Mouse (Mus musculus): Measurements from ENCODE around the gene Ccdc157.
"Not testable (repeated sequence)": the region's sequence is repeated elsewhere in the genome, so short reads cannot be mapped to it uniquely, and the experiment has no call there.

Gene Ccdc157

DNA sequence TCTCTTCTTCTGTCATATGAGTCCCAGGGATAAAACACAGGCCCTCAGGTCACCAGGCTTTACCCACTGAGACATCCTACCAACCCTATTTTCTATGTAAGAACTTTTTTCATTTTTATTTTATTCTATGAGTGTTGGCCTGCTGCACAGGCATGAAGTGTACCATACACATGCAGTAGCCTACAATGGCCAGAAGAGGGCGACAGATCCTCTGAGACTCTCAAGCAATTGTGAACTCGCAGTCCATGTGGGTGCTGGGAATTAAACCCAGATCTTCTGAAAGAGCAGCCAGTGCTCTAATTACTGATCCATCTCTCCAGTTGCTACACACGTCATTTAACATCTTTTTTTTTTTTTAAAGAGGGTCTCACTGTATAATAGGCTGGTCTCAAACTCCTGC lies 26.6 kb downstream of the Ccdc157 start:
- DNase-seq (ENCODE audit: low read depth, low spot score), result peak; percentile 54

DNA sequence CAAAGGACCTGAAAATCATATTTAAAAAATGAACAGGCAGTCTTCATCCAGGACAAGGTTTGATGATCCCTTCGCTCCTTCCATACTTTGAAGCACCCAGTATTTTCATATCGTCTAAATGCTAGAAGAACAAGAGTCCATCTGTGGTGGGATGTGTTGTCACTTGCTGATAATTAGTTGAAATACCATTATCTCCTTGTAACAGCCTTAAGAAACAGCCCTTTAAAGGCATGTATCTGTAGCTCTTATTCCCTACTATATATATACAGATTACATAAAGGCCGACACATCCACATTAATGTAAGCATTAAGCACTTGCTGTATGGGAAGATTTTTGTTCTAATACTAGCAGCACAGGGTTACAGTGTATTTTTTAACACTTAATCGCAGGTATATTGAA lies 31.6 kb downstream of the Ccdc157 start:
- DNase-seq (ENCODE audit: low read depth, low spot score), result not testable (repeated sequence)

GRCm38 (mm10) chr11:4127059-4127458 lies 33.0 kb downstream of the Ccdc157 start:
- DNase-seq (ENCODE audit: low read depth, low spot score), result no peak

DNA sequence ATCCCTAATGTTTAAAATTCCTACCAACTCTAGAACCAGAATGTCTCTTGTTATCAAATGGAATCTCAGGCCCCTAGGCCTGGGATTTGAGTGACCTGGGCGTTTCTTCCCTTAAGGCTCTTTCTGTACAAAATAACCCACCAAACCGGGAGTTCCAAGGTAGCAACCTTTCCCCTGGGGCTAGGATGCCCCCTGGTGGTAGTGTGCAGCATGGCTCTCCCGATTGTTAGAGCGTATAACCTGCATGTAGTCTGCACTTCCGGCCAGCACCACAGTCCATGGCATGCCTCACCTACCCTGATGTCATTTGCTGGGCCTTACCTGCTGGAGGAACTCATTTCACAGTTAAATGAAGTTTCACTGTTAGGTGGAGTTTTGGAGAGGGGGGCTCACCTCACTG lies 36.2 kb downstream of the Ccdc157 start:
- DNase-seq (ENCODE audit: low read depth, low spot score), result peak; percentile 50

DNA sequence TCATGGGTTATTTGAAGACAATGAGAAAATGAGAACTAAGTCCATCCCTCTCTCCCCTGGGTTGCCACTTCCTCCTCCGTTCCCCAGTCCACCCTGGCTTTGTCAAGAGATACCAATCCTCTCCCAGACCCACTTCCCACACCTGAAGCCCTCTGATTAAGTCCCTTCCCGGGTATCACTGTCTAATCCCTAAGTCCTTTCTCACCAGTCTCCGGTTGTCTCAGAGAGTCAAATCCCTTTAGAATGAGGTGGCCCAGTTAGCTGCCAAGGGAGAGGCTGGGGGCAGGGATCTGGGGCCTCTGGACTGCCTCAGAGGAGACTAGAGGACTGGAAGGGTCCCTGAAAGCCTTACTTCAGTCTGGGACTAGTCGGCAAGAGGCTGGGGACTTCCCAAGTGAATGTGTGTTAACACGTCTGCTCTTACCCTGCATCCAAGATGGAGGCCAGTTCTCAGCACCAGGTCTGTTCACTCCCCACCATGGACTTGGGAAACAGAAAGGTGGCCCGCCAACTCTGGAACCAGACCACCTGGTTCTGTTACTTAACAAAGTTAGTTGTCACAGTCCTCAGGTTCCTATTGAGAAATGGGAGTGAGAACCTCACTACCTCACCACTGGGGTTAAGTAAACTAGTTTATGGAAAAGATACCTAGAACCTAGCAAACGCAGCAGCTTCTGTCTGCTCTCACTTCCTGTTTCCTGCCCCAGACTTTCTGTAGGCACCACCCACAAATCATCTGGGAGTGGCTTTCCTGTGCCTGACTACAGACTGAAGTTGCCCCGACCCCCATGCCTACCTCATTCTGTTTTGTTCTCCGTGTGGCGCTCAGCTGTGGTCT lies 37.1 kb downstream of the Ccdc157 start, which contains the start of gene Sec14l2:
Gene Sec14l2, minus strand, starts transcription at position 674 of the 838 bp plus-strand sequence.
- peak; percentile 75 for DNase-seq (ENCODE audit: low read depth, low spot score)

DNA sequence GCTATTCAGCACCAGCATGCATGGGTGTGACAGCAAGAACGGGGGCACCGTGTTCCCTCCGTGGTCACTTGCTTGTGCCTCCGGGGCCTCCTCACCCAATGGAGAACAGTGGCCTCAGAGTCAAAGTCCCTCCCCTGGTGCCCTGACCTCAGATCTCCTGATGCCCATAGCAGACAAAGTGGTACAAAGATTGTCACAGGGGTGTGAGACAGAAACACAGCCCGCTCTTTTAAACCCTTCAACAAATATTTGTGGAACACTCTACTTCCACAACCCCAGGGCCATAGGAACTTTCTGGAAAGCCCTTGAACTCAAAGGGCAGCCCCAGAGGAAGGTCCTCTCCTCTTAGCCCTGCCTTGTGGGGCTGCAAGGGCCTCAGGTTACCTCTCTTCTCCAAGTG lies 37.9 kb downstream of the Ccdc157 start:
- no peak for DNase-seq (ENCODE audit: low read depth, low spot score)

GRCm38 (mm10) chr11:4121691-4122090 lies 38.4 kb downstream of the Ccdc157 start:
- no peak for DNase-seq (ENCODE audit: low read depth, low spot score)

DNA sequence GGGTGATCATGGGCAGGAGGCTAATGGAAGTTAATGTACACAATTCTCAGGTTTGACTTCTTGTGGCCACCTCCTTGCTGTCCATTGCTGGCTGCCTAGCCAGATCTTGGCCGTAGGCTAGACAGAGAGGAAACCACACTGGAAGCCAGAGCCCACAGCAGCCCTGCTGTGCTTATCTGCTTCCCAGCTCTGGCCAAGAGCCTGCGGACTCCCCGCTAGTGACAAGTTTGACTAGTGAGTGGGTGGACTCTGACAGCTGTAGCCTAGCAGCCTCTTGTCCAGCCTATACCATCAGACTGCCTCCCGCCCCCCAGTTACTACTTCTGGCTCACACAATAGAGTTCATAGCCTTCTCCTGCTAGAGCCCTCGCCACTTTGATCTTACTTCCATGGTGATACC lies 40.5 kb downstream of the Ccdc157 start:
- DNase-seq (ENCODE audit: low read depth, low spot score), result no peak

GRCm38 (mm10) chr11:4118081-4118921 lies 41.8 kb downstream of the Ccdc157 start:
- DNase-seq (ENCODE audit: low read depth, low spot score), result peak; percentile 62

- DNase-seq (ENCODE audit: low read depth, low spot score), result no peak
These were observed 42.6 kb downstream of the Ccdc157 start for GRCm38 (mm10) chr11:4117372-4118071.

DNA sequence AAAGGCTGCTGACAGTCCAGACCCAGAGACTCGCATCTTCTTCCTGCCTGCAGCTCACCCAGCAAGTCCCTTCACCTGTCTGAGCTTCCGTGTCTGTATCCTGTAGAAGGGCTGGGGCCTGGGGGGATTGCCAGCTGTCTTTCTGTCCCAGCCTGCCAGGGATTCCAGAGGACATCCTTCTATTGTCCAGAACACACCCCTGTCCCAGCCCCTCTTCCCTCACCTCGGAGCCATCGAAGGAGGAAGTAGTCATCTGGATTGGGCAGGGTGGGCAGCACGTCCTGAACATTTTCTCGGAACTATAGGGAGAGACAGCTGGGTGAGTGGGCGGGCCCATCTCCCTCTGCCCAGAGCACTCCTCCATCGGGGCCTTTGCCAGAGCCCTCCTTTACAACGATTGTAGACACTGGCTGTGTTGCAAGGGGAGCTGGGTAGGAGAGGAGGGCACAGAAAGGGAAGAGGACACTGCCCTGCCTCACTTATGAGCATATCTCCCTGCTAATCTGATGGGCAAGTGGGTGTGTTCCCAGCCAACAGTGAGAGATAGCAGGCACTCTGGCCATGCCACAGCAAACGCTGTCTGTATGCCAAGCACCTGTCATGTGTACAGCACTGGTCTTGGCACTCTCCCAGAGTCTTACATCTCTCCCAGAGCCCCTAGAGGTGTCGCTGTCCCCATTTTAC lies 43.5 kb downstream of the Ccdc157 start:
- DNase-seq (ENCODE audit: low read depth, low spot score), result no peak

DNA sequence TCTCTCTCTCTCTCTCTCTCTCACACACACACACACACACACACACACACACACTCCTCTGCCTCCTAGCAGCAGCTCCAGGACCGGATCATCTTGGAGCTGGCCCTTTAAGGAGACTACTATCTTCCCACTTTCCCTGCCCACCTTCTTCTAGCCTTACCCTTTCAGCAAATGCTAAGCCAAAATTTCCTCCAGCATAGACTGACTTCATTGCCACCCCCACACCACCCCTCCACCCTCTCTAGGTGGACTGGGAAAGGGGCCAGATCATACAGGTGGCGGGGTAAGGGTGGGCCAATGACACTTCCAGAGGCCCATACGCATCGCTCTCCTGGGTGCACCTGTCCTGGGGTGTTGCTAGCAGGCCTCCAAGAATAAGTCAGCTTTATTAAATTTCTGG lies 44.7 kb downstream of the Ccdc157 start:
- DNase-seq (ENCODE audit: low read depth, low spot score), result no peak

DNA sequence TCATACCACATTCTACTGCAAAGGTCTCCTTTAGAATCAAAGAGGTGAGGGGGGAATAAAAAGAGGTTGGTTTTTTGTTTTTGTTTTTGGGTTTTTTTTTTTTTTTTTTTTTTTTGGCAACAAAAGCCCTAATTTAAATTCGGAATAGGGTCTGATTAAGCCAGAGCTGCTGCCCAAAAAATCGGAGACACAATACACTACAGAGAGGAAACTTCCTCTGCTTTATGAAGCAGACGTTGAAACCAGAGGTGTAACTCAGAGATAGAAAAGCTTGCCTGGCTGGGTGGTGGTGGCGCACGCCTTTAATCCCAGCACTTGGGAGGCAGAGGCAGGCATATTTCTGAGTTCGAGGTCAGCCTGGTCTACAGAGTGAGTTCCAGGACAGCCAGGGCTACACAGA lies 45.6 kb downstream of the Ccdc157 start:
- DNase-seq (ENCODE audit: low read depth, low spot score), result not testable (repeated sequence)

GRCm38 (mm10) chr11:4113970-4114369 lies 46.1 kb downstream of the Ccdc157 start:
- no peak for DNase-seq (ENCODE audit: low read depth, low spot score)

DNA sequence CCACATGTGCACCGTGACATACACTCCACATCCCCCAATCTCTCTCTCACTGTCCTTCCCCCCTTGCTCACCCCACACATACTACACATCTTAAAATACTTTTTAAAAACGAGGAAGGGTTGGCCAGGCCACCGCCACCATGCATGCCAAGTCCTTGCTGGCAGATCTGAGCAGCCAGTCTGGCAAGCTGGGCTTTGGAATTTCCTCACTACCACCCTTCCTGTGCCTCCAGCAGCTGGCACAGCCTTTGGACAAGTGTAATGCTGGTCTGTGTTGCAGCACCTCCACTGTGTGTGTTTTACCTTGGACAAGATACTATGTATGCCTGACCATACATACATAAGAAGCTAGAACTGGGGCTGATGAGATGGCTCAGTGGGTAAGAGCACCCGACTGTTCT lies 46.6 kb downstream of the Ccdc157 start:
- DNase-seq (ENCODE audit: low read depth, low spot score), result no peak

DNA sequence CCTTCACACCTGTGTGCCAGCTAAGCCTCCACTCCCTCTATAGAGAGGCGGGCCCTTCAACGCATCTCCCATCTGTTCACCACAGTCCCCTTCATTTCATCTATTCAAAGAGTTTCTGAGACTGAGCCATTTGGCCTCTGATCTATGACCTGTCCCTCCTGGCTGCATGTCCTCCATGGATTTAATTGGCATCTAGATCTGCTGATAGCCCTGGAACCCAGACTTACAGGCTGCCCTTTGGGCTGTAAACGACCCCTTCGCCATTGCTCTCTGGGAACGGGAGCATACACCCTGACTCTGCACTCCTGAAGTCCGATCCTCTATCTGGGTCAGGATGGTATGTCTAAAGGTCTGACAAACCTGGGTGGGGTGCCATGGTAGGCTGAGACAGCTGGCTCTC lies 47.2 kb downstream of the Ccdc157 start:
- DNase-seq (ENCODE audit: low read depth, low spot score), result no peak

DNA sequence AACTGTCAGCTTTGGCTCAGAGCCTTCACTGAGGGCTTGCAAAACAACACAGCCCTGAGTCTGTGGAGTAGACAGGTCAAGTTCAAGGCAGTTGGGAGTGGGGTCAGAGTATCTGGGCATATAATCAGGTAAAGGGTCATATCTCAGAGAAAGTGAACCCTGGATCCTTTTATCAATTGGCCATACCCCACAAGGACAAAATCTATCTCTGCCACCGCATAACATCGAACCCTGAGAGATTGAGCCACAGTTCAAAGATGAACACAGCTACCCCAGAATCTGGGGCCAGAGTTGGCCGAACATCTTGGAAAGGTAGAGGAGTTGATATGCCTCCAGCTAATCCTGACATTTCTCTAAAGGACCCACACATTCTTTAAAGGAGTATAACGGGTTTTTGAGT lies 48.1 kb downstream of the Ccdc157 start:
- DNase-seq (ENCODE audit: low read depth, low spot score), result no peak

DNA sequence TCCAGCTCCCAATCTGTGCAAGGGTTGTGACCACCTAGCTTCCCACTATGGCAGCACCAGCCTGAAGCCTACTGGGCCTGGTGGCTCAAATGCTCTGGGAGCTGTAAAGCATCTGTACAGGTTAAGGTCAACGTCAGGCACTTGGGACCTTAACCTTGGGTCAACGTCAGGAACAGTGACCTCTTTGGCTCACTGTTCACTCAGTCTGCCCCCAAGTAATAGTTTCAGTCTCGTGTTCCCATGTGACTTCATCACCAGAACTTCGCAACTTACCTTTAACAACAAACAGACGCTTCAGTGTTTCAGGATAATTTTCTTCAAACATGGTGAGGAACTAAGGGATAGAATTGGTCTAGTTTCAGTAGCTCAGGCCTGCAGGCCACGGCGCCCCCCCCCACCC lies 51.4 kb downstream of the Ccdc157 start:
- DNase-seq (ENCODE audit: low read depth, low spot score), result no peak

DNA sequence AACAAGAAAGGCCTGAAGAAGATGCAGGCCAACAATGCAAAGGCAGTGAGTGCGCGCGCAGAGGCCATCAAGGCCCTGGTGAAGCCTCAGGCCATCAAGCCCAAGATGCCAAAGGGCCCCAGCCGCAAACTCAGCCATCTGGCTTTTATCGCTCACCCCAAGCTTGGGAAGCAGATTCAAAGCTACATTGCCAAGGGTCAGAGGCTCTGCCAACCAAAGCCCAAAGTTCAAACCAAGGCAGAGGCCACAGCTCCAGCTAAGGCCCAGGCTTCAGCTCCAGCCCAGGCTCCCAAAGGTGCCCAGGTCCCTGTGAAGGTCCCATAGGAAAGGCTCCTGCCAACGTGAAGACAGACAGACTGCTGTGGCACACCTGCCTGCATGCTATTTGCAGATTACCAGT lies 52.2 kb downstream of the Ccdc157 start:
- DNase-seq (ENCODE audit: low read depth, low spot score), result not testable (repeated sequence)

DNA sequence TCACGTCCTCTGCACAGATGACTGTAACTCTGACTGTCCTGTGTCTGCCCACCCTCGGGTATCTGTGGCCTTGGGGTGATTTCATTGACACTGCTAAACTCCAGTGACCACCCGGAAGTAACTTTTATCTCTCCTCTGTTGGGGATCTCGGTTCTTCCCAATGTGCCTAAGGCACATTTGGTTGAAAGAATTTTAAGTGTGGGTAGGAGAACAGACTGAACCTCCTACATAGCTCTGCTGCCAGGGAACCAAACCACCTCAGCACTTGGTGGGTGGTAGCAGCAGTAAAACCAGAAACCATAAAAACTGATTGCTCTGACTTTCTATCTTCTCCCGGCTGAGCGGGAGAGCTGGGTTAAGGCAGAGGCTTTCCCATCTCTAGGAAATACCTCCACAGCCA lies 54.6 kb downstream of the Ccdc157 start:
- DNase-seq (ENCODE audit: low read depth, low spot score), result no peak

DNA sequence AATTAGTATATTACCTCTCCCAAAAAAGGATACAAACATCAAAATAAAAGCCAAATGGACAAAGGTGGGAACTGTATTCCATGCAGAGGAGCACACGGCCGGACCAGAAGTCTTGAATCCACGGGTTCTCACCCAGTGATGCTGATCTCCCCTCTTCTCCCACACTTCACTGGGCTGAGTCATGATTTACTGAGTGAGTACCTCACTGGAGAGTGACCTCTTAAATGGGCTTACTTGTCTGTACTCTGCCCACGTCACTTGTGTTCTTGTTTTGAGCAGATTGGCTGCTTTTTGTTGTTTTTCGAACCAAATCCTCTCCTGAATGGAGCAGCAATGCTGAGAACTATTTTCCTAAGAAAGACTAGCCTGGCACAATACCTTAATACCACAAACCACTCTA lies 55.1 kb downstream of the Ccdc157 start:
- no peak for DNase-seq (ENCODE audit: low read depth, low spot score)

Data from CD4-positive helper T cell, adult 2 months (primary cell).